Mouse (Mus musculus): ENCODE measurements around the gene H2-DMb2.

H2-DMb2 gene

DNA sequence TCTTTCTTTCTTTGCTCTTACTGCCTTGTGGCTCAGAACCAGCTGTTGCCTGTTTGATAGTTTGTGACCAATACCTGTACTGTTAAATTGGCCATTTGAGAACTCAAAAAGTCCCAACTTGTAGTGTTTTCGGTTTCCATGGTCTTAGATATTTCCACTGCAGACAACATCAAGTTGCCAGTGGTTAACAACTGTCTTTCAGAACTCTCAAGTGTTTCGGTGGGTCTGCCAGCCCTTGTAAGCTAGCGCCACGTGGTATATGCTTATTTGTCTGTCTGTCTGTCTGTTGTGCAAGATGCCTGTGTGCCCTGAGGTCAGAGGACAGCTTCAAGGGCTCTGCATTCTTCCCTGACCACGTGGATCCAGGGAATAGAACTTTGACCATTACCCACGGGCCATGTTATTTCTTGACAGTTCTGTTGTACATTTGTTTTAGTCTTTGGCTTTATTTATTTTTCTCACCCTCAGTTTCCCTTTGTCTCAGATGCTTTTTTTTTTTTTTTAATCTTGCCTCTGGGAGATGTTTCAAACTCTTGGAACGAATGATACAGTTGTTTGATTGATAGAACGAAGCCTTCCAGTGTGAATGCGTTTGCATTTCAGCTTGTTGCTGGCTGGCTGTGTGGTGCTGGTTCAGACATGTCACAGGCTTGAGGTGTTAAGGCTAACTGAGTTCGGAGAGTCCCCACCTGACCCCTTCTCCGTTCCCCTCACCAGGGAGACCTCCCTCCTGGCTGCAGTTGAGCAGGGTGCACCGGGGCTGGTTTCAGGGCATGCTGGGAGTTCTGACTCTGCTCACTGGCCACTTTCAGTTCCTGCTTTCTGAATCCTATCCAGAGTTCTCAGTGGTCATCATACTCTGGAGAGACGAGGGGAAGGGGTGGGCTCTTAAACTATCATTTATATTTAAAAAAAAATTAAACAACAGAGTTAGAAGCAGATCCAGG, 37.1 kb downstream of the H2-DMb2 start:
- peak in 1 of 2 experiments; percentile 40 for DNase-seq (ENCODE audit: low spot score in 2 of 2)

DNA sequence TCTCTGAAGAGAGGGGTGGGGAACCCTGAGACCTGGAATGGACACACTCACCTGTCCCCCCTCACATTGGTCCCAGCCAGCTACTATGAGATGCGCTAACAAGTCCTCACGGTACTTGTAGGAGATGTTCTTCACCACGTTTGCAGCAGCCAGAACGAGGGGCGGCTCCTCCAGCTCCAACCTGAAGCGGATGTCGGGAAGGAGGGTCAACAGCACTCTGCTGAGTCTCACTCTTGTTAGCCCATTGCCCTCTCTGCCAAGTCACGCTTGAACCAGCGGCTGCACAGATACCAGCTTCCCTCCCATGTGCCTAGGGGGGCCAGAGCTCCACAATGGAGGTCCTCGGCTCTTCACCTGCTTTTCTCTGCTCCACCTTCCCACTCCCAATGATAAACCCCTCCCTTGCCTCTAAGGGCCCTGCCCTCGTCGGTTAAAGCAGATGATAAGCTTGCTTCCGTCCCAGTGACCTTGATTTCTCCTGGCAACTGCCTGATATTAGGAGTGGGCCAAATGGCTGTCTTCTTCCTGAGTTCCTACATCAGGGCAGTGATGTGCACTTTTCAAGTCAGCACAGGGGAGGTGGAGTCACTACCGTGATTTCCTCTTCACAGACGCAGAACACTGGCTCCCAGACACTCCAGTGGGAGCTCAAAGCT, 40.6 kb downstream of the H2-DMb2 start:
- no peak for DNase-seq (ENCODE audit: low spot score in 2 of 2)

DNA sequence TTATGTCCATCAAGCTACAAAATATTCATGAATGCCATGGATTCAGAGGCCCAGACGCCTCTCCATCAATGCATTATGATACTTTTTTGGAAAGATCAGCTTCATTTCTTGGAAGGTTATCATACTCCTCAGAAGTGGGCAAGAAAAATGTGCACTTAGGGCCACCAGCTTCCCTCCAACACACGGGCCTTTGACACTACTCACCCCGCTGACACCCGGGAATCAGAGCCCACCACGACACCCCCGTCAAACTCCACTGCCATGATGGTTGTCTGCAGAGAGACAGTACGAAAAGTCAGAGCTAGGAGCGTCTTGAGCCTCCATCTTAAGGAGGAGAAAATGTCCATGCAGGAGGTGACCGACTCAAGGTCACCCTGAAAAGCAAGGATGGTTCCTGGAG, 42.4 kb downstream of the H2-DMb2 start:
- DNase-seq (ENCODE audit: low spot score in 2 of 2) = no peak

DNA sequence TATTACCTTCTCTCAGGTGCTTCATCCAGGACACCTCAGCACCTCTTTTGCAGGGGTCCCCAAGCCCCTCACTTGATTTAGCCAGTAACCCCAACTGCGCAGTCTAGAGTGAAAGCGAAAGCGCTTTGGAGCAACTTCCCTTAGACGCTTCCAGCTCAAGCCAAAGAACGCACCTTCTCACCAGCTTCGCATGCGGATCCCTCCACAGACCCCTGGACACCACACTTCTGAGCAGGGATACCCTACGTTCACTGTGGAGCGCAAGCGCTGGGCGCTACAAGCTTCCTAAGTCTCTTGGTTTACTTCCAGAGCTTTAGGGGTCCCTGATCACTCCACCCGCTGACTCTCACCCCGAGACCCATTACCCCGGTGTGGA, 43.8 kb downstream of the H2-DMb2 start:
- no peak for DNase-seq (ENCODE audit: low spot score in 2 of 2)

DNA sequence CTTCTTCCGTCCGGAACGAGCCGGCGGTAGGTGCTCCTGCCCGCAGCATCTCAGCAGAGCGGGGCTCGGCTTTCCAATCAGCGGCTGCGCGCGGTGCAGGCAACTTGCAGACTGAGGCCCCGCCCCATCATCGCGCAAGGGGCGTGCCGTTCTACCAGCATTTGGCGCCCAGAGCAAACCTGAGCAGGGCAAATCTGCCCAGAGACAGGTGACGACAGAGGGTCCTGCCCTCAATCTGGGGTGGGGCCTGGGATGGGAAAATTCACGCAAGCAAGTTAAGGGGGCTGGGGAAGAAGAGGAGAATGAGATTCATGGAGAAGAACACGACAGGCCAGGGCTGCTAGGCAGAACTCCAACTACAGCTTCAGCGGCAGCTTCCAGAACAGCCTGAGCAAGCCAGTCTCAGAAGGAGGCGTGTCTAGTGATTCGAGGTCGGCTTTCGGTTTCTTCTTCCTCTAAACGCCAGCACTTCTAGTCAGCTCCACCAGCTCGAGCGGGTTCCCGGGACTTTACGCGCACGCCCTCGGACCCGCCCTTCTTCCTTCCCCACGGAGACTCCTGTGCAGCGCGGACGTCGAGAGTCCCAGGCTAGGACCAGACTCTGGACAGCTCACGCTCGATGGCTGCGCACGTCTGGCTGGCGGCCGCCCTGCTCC, 44.3 kb downstream of the H2-DMb2 start, which contains the start of the genes Tap1 and Psmb9:
Gene Tap1 (plus strand): TSS at position 293 of the 656 bp plus-strand sequence.
Gene Psmb9 (minus strand): TSS at position 504 of the 656 bp plus-strand sequence.
- peak; percentile 98 to 99 for DNase-seq (ENCODE audit: low spot score in 2 of 2)

DNA sequence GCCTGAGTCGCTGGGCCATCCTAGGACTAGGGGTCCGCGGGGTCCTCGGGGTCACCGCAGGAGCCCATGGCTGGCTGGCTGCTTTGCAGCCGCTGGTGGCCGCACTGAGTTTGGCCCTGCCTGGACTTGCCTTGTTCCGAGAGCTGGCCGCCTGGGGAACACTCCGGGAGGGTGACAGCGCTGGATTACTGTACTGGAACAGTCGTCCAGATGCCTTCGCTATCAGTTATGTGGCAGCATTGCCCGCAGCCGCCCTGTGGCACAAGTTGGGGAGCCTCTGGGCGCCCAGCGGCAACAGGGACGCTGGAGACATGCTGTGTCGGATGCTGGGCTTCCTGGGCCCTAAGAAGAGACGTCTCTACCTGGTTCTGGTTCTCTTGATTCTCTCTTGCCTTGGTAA, 44.9 kb downstream of the H2-DMb2 start:
- peak; percentile 36 to 55 for DNase-seq (ENCODE audit: low spot score in 2 of 2)

DNA sequence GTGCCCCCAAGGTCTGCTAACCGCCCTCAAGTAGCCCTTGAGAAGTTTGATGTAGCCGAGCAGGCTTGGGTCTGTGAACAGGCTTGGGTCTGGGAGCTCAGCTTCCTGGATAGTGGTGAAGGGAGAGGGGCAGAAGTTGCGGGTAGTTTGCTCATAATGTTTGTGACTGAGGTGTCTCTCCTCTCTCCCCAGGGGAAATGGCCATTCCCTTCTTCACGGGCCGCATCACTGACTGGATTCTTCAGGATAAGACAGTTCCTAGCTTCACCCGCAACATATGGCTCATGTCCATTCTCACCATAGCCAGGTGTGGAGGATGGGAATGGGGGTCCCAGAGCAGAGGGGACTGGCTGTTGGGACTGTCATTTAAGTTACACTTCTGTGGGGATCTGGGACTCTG, 45.9 kb downstream of the H2-DMb2 start:
- no peak for DNase-seq (ENCODE audit: low spot score in 2 of 2)

DNA sequence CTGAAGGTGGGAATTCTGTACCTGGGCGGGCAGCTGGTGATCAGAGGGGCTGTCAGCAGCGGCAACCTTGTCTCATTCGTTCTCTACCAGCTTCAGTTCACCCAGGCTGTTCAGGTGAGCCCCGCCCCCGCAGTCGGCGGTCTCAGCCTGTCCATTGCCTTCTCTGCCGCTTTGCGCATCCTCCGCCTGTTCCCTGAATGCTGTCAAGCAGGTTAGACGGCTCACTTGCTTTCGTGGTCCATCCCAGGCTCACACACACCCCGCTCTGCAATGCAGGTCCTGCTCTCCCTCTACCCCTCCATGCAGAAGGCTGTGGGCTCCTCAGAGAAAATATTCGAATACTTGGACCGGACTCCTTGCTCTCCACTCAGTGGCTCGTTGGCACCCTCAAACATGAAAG, 49.7 kb downstream of the H2-DMb2 start:
- no peak for DNase-seq (ENCODE audit: low spot score in 2 of 2)

DNA sequence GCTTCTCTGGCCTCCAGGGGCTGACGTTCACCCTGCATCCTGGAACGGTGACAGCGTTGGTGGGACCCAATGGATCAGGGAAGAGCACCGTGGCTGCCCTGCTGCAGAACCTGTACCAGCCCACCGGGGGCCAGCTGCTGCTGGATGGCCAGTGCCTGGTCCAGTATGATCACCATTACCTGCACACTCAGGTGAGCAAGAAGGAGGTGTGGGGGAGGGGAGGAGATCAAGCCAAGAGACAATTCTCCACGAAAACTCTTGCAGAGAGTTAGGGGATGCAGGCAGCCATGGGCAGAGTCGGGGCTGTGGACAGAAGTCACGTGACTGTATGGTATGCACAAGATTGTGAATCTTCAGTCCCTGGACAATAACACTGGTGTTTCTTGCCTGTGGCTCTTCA, 50.4 kb downstream of the H2-DMb2 start:
- DNase-seq (ENCODE audit: low spot score in 2 of 2) = no peak

DNA sequence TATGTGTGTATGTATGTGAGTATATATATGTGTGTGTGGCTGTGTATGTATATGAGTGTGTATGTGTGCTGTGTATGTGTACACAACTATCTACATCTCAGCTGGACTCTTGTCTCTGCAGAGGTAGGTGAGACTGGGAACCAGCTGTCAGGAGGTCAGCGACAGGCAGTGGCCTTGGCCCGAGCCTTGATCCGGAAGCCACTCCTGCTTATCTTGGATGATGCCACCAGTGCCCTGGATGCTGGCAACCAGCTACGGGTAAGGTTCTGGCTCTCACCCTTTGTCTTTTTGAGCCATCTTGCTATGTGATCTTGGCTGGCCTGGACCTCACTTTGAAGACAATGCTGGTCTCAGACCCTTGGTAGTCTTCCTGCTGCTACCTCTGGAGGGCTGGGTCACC, 51.6 kb downstream of the H2-DMb2 start:
- DNase-seq (ENCODE audit: low spot score in 2 of 2) = no peak

DNA sequence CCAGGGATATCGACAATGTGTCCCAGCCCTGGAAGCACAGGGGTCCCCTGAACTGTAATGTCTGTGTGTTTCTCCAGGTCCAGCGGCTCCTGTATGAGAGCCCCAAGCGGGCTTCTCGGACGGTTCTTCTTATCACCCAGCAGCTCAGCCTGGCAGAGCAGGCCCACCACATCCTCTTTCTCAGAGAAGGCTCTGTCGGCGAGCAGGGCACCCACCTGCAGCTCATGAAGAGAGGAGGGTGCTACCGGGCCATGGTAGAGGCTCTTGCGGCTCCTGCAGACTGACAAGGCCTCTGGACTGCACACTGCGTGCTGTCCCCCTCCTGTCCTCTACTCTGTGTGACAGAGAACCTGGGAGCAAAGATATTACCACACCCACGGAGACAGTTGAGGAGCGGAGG, 53.4 kb downstream of the H2-DMb2 start:
- DNase-seq (ENCODE audit: low spot score in 2 of 2) = peak; percentile 86

DNA sequence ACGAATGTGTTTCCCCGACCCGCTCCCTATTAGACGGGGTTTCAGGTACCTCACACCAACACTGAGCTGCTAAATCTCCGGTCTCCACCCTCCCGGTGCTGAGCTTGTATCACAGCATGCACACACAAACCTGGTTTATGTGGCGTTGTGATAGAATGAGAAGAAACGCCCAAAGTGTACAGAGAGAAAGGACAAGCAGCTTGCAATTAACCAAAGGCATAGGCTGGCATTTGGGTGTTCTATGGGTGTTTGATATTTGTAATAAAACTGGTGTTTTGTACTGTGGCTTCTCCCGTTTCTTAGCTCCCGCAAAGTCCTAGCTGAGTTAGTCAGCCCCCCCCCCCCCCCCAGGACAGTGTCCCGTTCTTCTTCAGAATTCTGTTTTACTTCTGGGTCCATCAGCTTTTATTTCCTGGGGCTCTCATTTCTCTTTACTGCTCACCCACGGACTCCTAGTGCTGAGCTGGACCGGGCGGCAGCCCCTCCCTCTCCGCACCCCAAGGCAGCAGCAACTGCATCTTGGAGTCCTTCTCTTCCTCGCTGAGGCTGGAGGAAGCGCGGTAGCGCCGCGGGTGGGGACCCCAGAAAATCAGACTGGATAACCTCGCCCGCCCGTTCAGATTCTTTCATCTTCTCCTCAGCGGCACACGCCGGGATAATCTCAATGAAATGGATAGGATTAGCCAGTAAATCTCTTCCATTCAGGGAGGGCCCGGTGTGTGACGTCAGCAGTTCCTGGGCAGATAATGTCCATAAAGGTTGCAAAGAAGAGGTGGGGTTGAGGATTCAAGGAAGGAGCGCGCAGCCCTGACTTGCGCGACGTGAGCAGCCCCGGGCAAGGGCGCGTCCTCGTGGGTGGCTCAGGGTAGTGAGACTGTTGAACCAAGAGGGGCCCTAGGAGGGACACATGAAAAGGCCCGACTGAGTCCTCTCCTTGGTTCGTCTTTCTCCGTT, 54.1 kb downstream of the H2-DMb2 start, which contains the start of gene Psmb8:
Gene Psmb8 (plus strand): TSS at position 781 of the 954 bp plus-strand sequence.
- DNase-seq (ENCODE audit: low spot score in 2 of 2) = peak; percentile 88 to 93

DNA sequence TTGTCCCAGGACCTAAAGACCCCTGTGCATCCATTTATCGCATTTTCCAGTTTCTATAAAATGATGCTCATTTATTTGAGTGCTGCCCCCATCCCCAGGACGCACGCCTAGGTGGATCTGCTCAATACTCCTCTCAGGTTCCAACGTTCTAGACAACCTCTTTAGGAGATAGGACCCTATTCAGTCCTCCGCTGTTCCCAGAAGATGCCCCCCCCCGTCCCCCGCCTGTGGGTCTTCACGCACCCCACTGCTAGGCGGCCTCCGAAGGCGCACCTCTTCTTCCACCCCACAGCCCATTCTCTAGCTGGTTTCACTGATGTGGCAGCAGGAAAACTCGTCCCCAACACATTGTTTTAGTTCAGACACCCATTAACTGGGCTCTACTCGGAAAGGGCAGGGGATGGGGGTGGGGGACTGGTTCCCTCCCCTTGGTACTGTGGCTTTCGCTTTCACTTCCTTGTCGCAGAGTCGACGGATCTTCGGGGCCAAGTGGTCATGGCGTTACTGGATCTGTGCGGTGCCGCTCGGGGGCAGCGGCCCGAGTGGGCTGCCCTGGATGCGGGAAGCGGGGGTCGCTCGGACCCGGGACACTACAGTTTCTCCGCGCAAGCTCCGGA, 54.9 kb downstream of the H2-DMb2 start:
- peak; percentile 88 to 90 for DNase-seq (ENCODE audit: low spot score in 2 of 2)

DNA sequence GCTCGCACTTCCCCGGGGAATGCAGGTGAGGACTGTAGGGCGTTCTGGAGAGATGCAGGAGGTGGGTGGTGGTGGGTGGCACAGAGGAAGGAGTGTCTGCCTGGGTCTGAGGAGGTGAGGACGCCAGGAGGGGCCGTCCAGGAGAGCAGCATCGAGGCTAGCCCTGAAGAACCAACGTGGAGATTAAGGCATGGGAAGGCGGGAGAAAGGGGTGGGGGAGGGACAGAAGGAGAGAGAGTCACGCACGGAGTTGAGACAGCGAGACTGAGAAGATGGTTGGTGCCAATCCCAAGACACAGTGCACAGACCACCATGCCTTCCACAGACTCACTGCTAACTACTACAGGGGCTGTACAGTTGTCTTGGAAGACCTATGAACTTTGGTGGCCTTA, 55.4 kb downstream of the H2-DMb2 start:
- no peak for DNase-seq (ENCODE audit: low spot score in 2 of 2)

DNA sequence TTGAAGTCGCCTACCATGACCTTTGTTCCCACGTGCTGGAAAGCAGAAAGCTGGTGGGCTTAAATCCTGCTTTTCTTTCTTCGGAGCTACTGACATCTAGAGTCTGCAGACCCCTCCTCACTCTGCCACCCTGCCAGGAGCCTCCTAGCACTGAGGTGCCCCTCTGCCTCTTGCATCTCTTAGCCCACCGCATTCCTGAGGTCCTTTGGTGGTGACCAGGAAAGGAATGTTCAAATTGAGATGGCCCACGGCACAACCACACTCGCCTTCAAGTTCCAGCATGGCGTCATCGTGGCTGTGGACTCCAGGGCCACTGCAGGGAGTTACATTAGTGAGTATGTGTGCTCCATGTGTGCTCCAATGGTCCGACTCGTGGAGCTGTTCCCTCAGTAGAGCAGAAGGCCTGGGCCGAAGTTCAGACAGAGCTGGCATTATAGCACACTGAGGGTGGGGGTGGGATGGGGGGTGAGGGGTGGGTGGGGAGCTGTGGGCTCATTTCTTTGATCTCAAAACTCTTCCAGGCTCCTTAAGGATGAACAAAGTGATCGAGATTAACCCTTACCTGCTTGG, 56.0 kb downstream of the H2-DMb2 start:
- no peak for DNase-seq (ENCODE audit: low spot score in 2 of 2)

DNA sequence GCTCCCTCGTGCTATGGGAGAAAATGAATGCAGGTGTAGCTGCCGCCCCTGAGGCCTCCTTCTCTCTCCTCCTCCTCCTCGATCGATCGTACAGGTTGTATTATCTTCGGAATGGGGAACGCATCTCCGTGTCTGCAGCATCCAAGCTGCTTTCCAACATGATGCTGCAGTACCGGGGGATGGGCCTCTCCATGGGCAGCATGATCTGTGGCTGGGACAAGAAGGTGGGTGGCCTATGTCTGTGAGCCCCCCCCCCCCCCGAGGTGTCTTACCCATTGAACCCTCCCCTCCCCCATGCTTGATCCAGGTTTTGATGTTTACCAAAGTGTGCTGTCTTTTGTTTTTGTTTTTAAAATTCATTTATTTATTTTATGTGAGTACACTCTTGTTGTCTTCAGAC, 56.9 kb downstream of the H2-DMb2 start:
- DNase-seq (ENCODE audit: low spot score in 2 of 2) = no peak

DNA sequence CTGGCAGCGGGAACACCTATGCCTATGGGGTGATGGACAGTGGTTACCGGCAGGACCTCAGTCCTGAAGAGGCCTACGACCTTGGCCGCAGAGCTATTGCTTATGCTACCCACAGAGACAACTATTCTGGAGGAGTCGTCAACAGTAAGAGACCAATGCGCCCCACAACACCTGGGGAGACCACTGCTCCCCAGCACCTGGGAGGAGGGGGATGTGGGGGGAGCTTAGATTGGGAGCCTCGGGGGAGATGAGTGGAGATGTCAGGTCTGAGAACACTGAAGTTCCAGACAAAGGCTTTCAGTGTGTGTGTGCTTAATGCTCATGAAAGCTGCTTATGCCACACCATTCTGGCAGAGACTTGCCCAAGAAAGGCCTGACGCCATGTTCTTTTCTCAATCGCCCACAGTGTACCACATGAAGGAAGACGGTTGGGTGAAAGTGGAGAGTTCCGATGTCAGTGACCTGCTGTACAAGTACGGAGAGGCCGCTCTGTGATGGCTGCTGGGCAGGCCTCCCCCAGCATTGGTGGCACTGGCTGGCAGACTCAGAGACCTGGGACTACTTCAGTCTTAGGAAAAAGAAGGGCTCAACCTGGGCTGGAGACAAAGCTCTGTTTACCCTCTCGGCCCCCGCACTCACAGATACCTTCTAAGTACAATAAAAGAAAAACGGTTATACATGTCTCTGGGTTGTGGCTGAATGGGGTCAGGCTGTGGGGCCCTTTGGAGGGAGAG, 57.8 kb downstream of the H2-DMb2 start:
- DNase-seq (ENCODE audit: low spot score in 2 of 2) = no peak
